Mouse (Mus musculus): ENCODE measurements around the gene Kmt2c. TPM values are rescaled to one million over a fixed set of nuclear protein-coding genes. Genes with fewer than 3 reads are reported as not detected.
A peak's percentile ranks its signal among the peaks of the same experiment; 100 is the strongest.

Gene Kmt2c
- total and polyA plus RNA-seq, 3 experiments, result 6.7 to 14.6 (median 12.7) TPM

GRCm38 (mm10) chr5:25497369-25497719 is 1.2 kb downstream of the Kmt2c start:
- no peak overlapping the region; the same call in 1 of the 2 replicates for H3K27ac ChIP-seq (ENCODE audit: insufficient read depth, low read depth)
- no peaks in the 10 kb centered on the region for H3K27me3 ChIP-seq (replicated peaks)
- peak overlapping the region; percentile 96 for H3K4me2 ChIP-seq (ENCODE audit: insufficient read depth, low read depth, poor library complexity, severe bottlenecking)
- no peaks in the 10 kb centered on the region for H3K9me3 ChIP-seq (replicated peaks; ENCODE audit: low read length)
- peak; percentile 14 for DNase-seq (ENCODE audit: extremely low read depth)
- peaks cover 26% of the 10 kb centered on the region for H3K79me2 ChIP-seq (replicated peaks; ENCODE audit: control insufficient read depth, extremely low read depth, insufficient read depth, poor library complexity, severe bottlenecking)
- dilution Hi-C loops (cut with MboI; ENCODE audit: extremely low pct_ligation_motif_present, extremely low pct_unique_long_range_greater_than_20kb, low sequenced_read_pairs) (no loop called here), in situ Hi-C loops (cut with MboI; ENCODE audit: low pct_ligation_motif_present, low pct_unique_long_range_greater_than_20kb, low sequenced_read_pairs) (no loop called here)
- H3K4me1 ChIP-seq (ENCODE audit: control insufficient read depth in 1 of 2, insufficient read depth in 2 of 2), result peaks cover 0 to 9% of the 10 kb centered on the region in 2 experiments; a peak in 1 of 4 replicates
- no peak for TF ChIP-seq PAX5 (IDR thresholded peaks at IDR 0.05; ENCODE audit: low read length)
- no peak for TF ChIP-seq KAT2A (IDR thresholded peaks at IDR 0.05; ENCODE audit: insufficient replicate concordance, low read length)
- no peak for TF ChIP-seq ETS1 (conservative IDR thresholded peaks at IDR 0.05; ENCODE audit: low read depth, low read length)
- TF ChIP-seq POLR2AphosphoS2 (IDR thresholded peaks at IDR 0.05; ENCODE audit: low read depth, low read length), result no peak
- TF ChIP-seq BHLHE40 (IDR thresholded peaks at IDR 0.05; ENCODE audit: low read depth, low read length), result no peak
- no peak for TF ChIP-seq MAFK (IDR thresholded peaks at IDR 0.05; ENCODE audit: insufficient replicate concordance, low read length)
- no peak for TF ChIP-seq E2F4 (IDR thresholded peaks at IDR 0.05; ENCODE audit: insufficient replicate concordance, low read depth, low read length)
- TF ChIP-seq USF2 (conservative IDR thresholded peaks at IDR 0.05; ENCODE audit: low read depth, low read length), result no peak
- no peak for TF ChIP-seq ZNF384 (IDR thresholded peaks at IDR 0.05; ENCODE audit: low read depth, low read length)
- no peak for TF ChIP-seq CHD1 (IDR thresholded peaks at IDR 0.05; ENCODE audit: low read depth, low read length)
- no peak for TF ChIP-seq TCF12 (IDR thresholded peaks at IDR 0.05; ENCODE audit: low read depth, low read length)
- TF ChIP-seq JUN (IDR thresholded peaks at IDR 0.05; ENCODE audit: insufficient read depth, low read depth, low read length), result no peak
- peak overlapping the region; percentile 76 to 96 (median 84) for H3K4me3 ChIP-seq (replicated peaks in 1 of 3; ENCODE audit: low read depth in 2 of 3, low read length in 2 of 3, poor library complexity in 1 of 3)
- H3K36me3 ChIP-seq (replicated peaks in 1 of 2; ENCODE audit: control insufficient read depth in 1 of 2, insufficient read depth in 1 of 2, low read length in 1 of 2), result no peaks in the 10 kb centered on the region
- peak overlapping the region; percentile 96 for H3K9ac ChIP-seq (ENCODE audit: insufficient read depth, low read depth)

GRCm38 (mm10) chr5:25496652-25497051 is 1.9 kb downstream of the Kmt2c start:
- Histone ChIP-seq H3K9me3 (replicated peaks; ENCODE audit: low read length) (no peaks in the 10 kb centered on the region), H3K9ac (ENCODE audit: insufficient read depth, low read depth) (peak overlapping the region; percentile 96; the same call in 1 of the 2 replicates), H3K4me2 (ENCODE audit: insufficient read depth, low read depth, poor library complexity, severe bottlenecking) (peak overlapping the region; percentile 96; the same call in 1 of the 2 replicates), H3K27me3 (replicated peaks) (no peaks in the 10 kb centered on the region), H3K4me3 (replicated peaks in 1 of 3; ENCODE audit: low read depth in 2 of 3, low read length in 2 of 3, poor library complexity in 1 of 3) (peak overlapping the region in 1 of 3 experiments; percentile 76), H3K27ac (ENCODE audit: insufficient read depth, low read depth) (no peak overlapping the region), H3K4me1 (ENCODE audit: control insufficient read depth in 1 of 2, insufficient read depth in 2 of 2) (peaks cover 0 to 9% of the 10 kb centered on the region in 2 experiments; a peak in 1 of 4 replicates), H3K36me3 (replicated peaks in 1 of 2; ENCODE audit: control insufficient read depth in 1 of 2, insufficient read depth in 1 of 2, low read length in 1 of 2) (no peaks in the 10 kb centered on the region), H3K79me2 (replicated peaks; ENCODE audit: control insufficient read depth, extremely low read depth, insufficient read depth, poor library complexity, severe bottlenecking) (peaks cover 32% of the 10 kb centered on the region)
- DNase-seq (ENCODE audit: extremely low read depth), result no peak
- in situ Hi-C loops (cut with MboI; ENCODE audit: low pct_ligation_motif_present, low pct_unique_long_range_greater_than_20kb, low sequenced_read_pairs) (no loop called here), dilution Hi-C loops (cut with MboI; ENCODE audit: extremely low pct_ligation_motif_present, extremely low pct_unique_long_range_greater_than_20kb, low sequenced_read_pairs) (no loop called here)
- TF ChIP-seq NRF1 (IDR thresholded peaks at IDR 0.05; ENCODE audit: low read depth, low read length) (no peak), CHD2 (IDR thresholded peaks at IDR 0.05; ENCODE audit: low read length) (no peak), USF1 (IDR thresholded peaks at IDR 0.05; ENCODE audit: low read depth, low read length) (no peak), POLR2AphosphoS2 (IDR thresholded peaks at IDR 0.05; ENCODE audit: low read depth, low read length) (no peak), IRF4 (IDR thresholded peaks at IDR 0.05; ENCODE audit: low read depth, low read length) (no peak), POLR2A (IDR thresholded peaks at IDR 0.05; ENCODE audit: low read depth, low read length) (no peak), PAX5 (IDR thresholded peaks at IDR 0.05; ENCODE audit: low read length) (no peak), SMC3 (IDR thresholded peaks at IDR 0.05; ENCODE audit: low read depth, low read length) (no peak), ETS1 (conservative IDR thresholded peaks at IDR 0.05; ENCODE audit: low read depth, low read length) (no peak), USF2 (conservative IDR thresholded peaks at IDR 0.05; ENCODE audit: low read depth, low read length) (no peak), UBTF (IDR thresholded peaks at IDR 0.05; ENCODE audit: low read depth, low read length) (no peak), ZKSCAN1 (IDR thresholded peaks at IDR 0.05; ENCODE audit: borderline replicate concordance, low read depth, low read length) (no peak), NELFE (IDR thresholded peaks at IDR 0.05; ENCODE audit: low read depth, low read length) (no peak), SIN3A (IDR thresholded peaks at IDR 0.05; ENCODE audit: low read length) (no peak), MAX (IDR thresholded peaks at IDR 0.05; ENCODE audit: low read length) (no peak), ZMIZ1 (IDR thresholded peaks at IDR 0.05; ENCODE audit: low read depth, low read length) (no peak), MYC (IDR thresholded peaks at IDR 0.05; ENCODE audit: low read depth, low read length) (no peak), MXI1 (IDR thresholded peaks at IDR 0.05; ENCODE audit: low read depth, low read length) (no peak)
